Mouse (Mus musculus): ENCODE measurements around the gene Oosp2.
A peak's percentile ranks its signal among the peaks of the same experiment; 100 is the strongest.

Gene Oosp2

GRCm38 (mm10) chr19:11660459-11660858 is at the start of gene Oosp2:
Gene Oosp2, minus strand, starts transcription at chr19:11660559.
- no peak for DNase-seq

GRCm38 (mm10) chr19:11698342-11698741 is 38.0 kb upstream of the Oosp2 start:
- DNase-seq = no peak

GRCm38 (mm10) chr19:11696755-11697154 is 36.4 kb upstream of the Oosp2 start, which contains the start of gene Oosp3:
Gene Oosp3, plus strand, starts transcription at chr19:11697055.
- DNase-seq = no peak

- DNase-seq = no peak
Observed at GRCm38 (mm10) chr19:11691454-11691853, 31.1 kb upstream of the Oosp2 start.

- DNase-seq = no peak
Observed at GRCm38 (mm10) chr19:11690839-11691238, 30.5 kb upstream of the Oosp2 start, which contains the start of gene Oosp1. Gene Oosp1, minus strand, starts transcription at chr19:11691150.

- no peak for DNase-seq
Observed at GRCm38 (mm10) chr19:11661562-11661961, 1.2 kb upstream of the Oosp2 start.

GRCm38 (mm10) chr19:11659142-11659541 is 1.2 kb downstream of the Oosp2 start:
- DNase-seq = no peak

GRCm38 (mm10) chr19:11649564-11649963 is 10.8 kb downstream of the Oosp2 start:
- no peak for DNase-seq

- no peak for DNase-seq
Observed at GRCm38 (mm10) chr19:11646166-11646565, 14.2 kb downstream of the Oosp2 start.

- DNase-seq = no peak
Observed at GRCm38 (mm10) chr19:11640732-11641131, 19.6 kb downstream of the Oosp2 start, which contains the start of gene Ms4a3. Gene Ms4a3, minus strand, starts transcription at chr19:11640851.

GRCm38 (mm10) chr19:11639038-11639437 is 21.3 kb downstream of the Oosp2 start:
- DNase-seq = no peak

GRCm38 (mm10) chr19:11635572-11635971 is 24.8 kb downstream of the Oosp2 start:
- DNase-seq = no peak

GRCm38 (mm10) chr19:11634330-11634729 is 26.0 kb downstream of the Oosp2 start:
- no peak for DNase-seq

- no peak for DNase-seq
Observed at GRCm38 (mm10) chr19:11633732-11634131, 26.6 kb downstream of the Oosp2 start.

- no peak for DNase-seq
Observed at GRCm38 (mm10) chr19:11625231-11625630, 35.1 kb downstream of the Oosp2 start.

- no peak for DNase-seq
Observed at GRCm38 (mm10) chr19:11624800-11625199, 35.6 kb downstream of the Oosp2 start.

- DNase-seq = no peak
Observed at GRCm38 (mm10) chr19:11623551-11623950, 36.8 kb downstream of the Oosp2 start, which contains the start of gene Ms4a2. Gene Ms4a2, minus strand, starts transcription at chr19:11623719.

GRCm38 (mm10) chr19:11617983-11618382 is 42.4 kb downstream of the Oosp2 start:
- no peak for DNase-seq

GRCm38 (mm10) chr19:11614805-11615204 is 45.6 kb downstream of the Oosp2 start:
- no peak for DNase-seq

GRCm38 (mm10) chr19:11613776-11614443 is 46.4 kb downstream of the Oosp2 start:
- DNase-seq = no peak

GRCm38 (mm10) chr19:11613084-11613483 is 47.3 kb downstream of the Oosp2 start:
- no peak for DNase-seq

- no peak for DNase-seq
Observed at GRCm38 (mm10) chr19:11612293-11612692, 48.1 kb downstream of the Oosp2 start.

- peak; percentile 2 to 7 for DNase-seq
Observed at GRCm38 (mm10) chr19:11611541-11611945, 48.8 kb downstream of the Oosp2 start.

GRCm38 (mm10) chr19:11608172-11608571 is 52.2 kb downstream of the Oosp2 start:
- DNase-seq = peak; percentile 2 to 28

GRCm38 (mm10) chr19:11604603-11605002 is 55.8 kb downstream of the Oosp2 start, which contains the start of gene Ms4a6d:
Gene Ms4a6d, minus strand, starts transcription at chr19:11604849.
- DNase-seq = no peak
